Mouse (Mus musculus): Measurements from ENCODE around the gene Zfp950.

DNA sequence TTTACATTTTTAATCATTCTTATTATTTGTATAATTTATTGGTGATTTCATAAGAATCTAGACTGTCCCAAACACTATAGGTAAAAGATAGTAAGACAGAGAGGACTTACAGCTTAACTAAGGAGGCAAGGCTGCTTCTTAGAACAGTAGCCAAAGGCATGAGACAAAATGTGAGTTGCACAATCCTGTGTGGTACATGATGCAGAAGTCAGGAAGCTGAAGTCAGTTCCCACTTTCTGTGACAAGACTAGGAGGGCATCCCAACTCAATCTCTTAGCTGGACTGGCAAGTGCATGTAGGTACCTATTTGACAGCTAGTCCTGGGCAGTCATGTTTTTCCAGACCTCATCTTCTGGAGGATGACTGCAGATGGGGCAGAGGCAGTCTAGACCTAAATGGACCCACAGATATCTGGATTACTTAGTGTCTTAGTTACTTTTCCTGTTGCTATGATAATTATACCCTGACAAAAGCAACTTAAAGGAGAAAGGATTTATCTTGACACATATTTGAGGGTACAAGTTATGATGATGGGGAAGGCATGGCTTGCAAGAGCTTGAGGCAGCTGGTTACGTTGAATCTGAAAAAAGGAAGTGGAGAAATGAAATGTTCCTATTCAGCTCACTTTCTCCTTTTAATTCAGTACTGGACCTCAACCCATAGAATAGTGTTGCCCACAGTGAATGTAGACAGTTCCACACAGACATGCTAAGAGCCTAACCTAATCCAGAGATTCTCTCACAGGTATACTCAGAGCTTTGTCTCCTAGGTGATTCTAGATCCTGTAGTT is 123.0 kb downstream of the Zfp950 start:
- TF ChIP-seq CTCF (IDR thresholded peaks at IDR 0.05; ENCODE audit: insufficient read depth, low read length) (no peak), POLR2A (IDR thresholded peaks at IDR 0.05; ENCODE audit: borderline replicate concordance, extremely low read depth, low read depth, low read length) (no peak)

All from lung, adult 2 months (tissue).